Comparison of ENCODE assay signal across 13 mouse cellular contexts in genomic region chr4:56856371-56856949, GRCm38 (mm10).
"Had no signal": no experiment of that assay in that cellular context is flagged by ENCODE, and none has a peak within 500 bp of the region (broad histone marks: within the 10 kb centered on the region; RNA-seq: fewer than 3 reads in every experiment).

No protein-coding gene starts in this region.

- H3K4me3 ChIP-seq: kidney, embryonic 15.5 days; left cerebral cortex, adult 2 months; limb, embryonic 15.5 days; liver, embryonic 12.5 days; midbrain, embryonic 12.5 days had no signal

- H3K36me3 ChIP-seq: kidney, embryonic 15.5 days; limb, embryonic 15.5 days; liver, embryonic 12.5 days; midbrain, embryonic 12.5 days had no signal

- DNase-seq: kidney, adult 2 months; kidney, postnatal 25 days; lung, embryonic 14.5 days; lung, postnatal 10 days; lung, postnatal 4 days; thymus, adult 18-20 months; thymus, postnatal 14 days had no signal

- ATAC-seq: liver, embryonic 12.5 days; midbrain, embryonic 16.5 days had no signal

- H3K4me2 ChIP-seq: kidney, embryonic 15.5 days; limb, embryonic 15.5 days; liver, embryonic 12.5 days; lung, embryonic 14.5 days; midbrain, embryonic 12.5 days had no signal

- H3K4me1 ChIP-seq: midbrain, embryonic 12.5 days had no signal

- H3K27ac ChIP-seq: kidney, embryonic 15.5 days; left cerebral cortex, adult 2 months; limb, embryonic 15.5 days; liver, embryonic 12.5 days; midbrain, embryonic 12.5 days had no signal

- H3K9me3 ChIP-seq: kidney, embryonic 15.5 days; limb, embryonic 15.5 days; liver, embryonic 12.5 days; midbrain, embryonic 12.5 days had no signal

- H3K27me3 ChIP-seq: kidney, embryonic 15.5 days; limb, embryonic 15.5 days; liver, embryonic 12.5 days; midbrain, embryonic 12.5 days had no signal

- H3K9ac ChIP-seq: kidney, embryonic 15.5 days; limb, embryonic 15.5 days; liver, embryonic 12.5 days; lung, embryonic 14.5 days; midbrain, embryonic 12.5 days had no signal
